Mouse (Mus musculus) gastrocnemius, postnatal 14 days (tissue): ENCODE measurements around the gene Fxyd3. TPM values are rescaled to one million over a fixed set of nuclear protein-coding genes. Genes with fewer than 3 reads are reported as not detected.
A peak's percentile ranks its signal among the peaks of the same experiment; 100 is the strongest.

Experiments used
- DNase-seq: peaks from one replicate; pipeline ENCODE4 v3.0.0; 2021; ENCODE audit warnings: mixed read lengths
- intact Hi-C: fragments of 180-260 bp; cut with DNase I; formaldehyde crosslinking; loops from one replicate; pipeline ENCODE4 v1.15.1; 2025; ENCODE audit warnings: low total_unique reads
- total RNA-seq, 2 experiments: library from RNA; stranded (reverse); gene quantifications; 2 replicates each; pipeline ENCODE4 v1.2.3; 2021

Fxyd3 gene
- total RNA-seq, 2 experiments from 2014 or later = 1.9 to 3.3 TPM

GRCm38 (mm10) chr7:31052636-31053434, 23.7 kb downstream of the Fxyd3 start:
- peak; percentile 61 for DNase-seq
- intact Hi-C loops = no loop called here

GRCm38 (mm10) chr7:31052251-31052635, 24.3 kb downstream of the Fxyd3 start:
- intact Hi-C loops = no loop called here
- DNase-seq = no peak

DNA sequence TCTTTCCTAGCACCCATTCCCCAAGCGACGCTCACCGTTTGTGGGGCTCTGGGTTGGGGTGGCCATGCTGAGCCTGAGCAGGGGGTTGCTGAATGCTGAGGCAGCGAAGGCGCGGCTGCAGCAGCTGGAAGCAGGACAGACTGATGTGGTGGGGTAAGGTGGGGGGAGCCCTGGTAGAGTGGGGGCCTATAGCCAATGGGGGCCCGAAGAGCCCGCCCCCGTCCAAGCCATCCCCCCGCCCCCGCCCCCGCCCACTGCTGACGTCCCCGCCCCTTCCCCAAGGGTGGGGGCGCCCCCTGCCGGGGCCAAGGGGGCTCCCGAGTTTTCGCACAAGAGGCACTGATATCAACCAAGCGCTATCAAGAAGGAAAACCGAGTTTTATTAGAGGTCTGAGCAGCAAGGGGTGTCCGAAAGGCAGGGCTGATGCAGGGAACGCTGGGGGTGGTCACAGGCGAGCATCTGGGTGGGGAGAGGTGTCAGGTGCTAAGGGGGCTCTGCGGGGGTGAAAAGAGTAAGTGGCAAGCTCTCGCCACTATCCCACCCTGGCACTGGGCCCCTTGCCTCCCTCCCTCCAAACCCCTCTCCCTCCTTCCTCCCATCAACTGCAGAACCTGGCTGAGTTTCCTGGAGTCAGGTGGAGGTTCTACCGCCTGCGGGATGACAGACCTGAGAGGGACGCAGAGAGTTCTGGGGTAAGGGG, 25.0 kb downstream of the Fxyd3 start, which contains the start of gene Fxyd7:
Gene Fxyd7 (minus strand): TSS at position 147 of the 701 bp plus-strand sequence.
- no peak for DNase-seq
- intact Hi-C loops = no loop called here

GRCm38 (mm10) chr7:31050921-31051320, 25.6 kb downstream of the Fxyd3 start:
- intact Hi-C loops = no loop called here
- DNase-seq = no peak

DNA sequence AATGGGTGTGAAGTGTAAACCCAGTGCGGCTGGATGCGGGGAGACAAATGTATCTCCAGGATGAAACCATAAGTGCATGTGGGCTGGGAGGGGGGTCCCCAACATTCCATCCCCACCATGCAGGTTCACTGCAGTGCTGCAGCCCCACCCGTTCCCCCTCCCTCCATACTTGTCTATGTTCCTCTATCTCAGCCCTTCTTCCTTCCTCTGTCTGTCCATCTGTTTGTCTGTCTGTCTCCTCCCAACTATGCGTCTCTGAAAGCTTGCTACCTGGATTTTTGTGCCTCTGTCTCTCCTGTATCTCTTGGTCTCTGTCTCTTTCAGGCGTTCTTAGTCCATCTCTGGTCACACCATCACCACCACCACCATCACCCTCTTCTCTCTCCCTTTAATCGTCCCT, 26.0 kb downstream of the Fxyd3 start:
- intact Hi-C loops = no loop called here
- DNase-seq = no peak

DNA sequence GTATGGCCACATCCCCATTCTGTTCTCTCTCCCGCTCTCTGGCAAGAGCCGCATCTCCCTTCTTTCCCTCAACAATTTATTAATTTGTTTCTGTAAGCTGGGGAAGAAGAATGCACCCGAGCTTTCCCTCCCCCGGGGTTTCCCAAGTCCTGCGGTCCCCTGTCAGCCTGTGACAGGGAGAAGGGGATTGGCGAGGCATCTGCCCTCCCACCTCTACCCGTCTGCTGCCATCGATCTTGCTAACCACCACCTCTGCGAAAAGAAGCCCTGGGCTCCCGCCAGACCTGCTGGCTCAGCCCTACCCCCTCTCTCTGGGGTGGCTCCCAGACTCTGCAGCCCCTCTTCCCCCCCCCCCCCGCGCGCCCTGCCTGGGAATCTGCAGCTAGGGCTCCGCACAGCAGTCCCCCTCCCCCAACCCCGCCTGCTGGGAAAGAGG, 26.6 kb downstream of the Fxyd3 start:
- no peak for DNase-seq
- intact Hi-C loops = no loop called here

DNA sequence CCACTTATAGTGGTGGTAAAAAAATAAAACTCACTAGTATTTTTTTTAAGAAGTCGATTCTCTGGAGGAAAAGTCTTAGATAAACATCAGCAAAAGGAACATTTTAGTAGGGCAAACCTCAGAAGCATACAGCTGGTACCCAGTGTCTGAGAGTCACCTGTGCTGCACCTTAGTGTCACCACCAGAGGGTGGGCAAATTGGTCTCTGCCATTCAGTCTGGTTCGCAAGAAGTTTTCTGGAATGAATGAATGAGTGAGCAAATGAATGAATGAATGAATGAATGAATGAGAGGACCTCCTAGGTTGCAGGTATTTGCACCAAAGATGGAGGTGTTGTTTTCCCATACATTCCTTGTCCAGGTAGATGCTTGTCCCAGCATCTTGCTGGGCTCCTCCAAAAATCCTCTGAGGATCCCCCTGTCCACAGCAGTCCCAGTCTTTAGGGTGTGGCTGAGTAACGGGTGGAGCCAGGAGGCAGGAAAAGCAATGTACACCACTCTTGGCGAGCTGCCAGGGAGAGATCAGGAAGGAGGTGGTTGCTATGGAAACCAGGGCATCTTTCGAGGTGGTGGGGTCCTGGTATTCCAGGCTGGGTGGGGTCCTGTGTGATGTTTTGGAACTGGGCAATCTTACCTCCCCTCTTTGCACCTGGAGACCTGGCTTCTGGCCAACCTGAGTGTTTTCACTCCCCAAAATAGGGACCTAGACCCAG, 27.2 kb downstream of the Fxyd3 start:
- intact Hi-C loops = no loop called here

DNA sequence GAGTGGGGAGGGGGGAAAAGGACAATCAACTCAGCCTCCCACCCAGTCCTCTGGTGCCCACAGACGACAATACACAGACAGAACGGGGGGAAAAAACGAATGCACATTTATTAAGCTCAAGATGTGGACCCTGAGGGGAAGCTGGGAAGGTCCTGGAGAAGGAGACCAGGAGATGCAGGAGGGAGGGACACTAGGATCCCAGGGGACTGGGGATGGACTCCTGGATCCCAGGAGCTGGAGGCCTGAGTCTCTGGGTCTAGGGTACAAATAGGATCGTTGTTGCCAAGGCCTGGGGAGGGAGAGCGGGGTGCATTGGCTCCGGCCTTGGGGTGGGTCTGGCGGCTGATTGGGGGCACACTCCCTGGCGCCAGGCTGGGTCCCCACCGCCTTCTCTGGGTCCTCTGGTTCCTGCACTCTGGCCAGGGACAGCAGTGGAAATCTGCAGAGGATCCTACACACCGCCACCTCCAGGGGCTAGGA, 34.0 kb downstream of the Fxyd3 start, which contains the start of gene Fxyd5:
Gene Fxyd5 (minus strand): TSS at position 51 of the 480 bp plus-strand sequence.
- intact Hi-C loops = no loop called here

More for the DNA sequence above, 27.2 kb downstream of the Fxyd3 start:
- DNase-seq = no peak

GRCm38 (mm10) chr7:31041662-31042315, 34.7 kb downstream of the Fxyd3 start:
- intact Hi-C loops = no loop called here
- DNase-seq = peak; percentile 67

More for the DNA sequence above, 34.0 kb downstream of the Fxyd3 start, which contains the start of gene Fxyd5:
- no peak for DNase-seq

- intact Hi-C loops = no loop called here
These were observed 35.5 kb downstream of the Fxyd3 start for GRCm38 (mm10) chr7:31041023-31041407.

DNA sequence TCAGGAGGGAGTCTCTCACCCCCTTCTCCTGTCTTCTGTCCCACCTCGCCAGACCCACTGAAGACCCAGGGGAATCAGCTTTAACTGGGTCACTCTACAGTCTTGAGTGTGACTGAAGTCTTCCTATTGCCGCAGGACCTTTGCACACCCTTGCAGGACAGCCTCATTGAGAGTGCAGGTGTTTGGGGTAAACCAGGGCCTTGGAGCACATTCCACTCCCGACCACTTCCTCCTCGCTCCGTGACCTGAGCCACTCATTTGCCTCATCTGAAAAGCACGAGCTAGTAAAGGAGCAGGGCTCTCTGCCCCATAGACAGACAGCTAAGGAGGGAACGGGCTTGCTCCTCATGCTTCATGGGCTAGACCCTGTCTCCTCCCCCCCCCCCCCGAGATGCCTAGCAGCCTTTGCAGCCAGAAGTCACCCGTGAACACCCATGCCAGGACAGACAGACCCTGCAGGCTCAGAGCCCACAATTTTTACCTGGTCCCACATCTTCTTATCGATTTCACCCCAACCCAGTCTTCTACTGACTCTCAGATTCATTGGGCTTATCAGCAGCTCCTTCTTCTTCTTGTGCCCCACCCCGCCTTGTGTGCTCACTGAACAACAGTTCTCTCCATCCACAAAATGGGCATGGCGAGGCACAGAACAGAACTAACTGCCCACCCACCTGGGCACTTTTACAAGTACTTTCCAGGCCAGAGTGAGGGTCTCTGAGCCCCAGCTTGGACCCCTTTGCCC, 36.1 kb downstream of the Fxyd3 start:
- intact Hi-C loops = no loop called here
- no peak for DNase-seq

More at GRCm38 (mm10) chr7:31041023-31041407, 35.5 kb downstream of the Fxyd3 start:
- DNase-seq = no peak

GRCm38 (mm10) chr7:31039011-31039410, 37.5 kb downstream of the Fxyd3 start:
- intact Hi-C loops = no loop called here
- no peak for DNase-seq

DNA sequence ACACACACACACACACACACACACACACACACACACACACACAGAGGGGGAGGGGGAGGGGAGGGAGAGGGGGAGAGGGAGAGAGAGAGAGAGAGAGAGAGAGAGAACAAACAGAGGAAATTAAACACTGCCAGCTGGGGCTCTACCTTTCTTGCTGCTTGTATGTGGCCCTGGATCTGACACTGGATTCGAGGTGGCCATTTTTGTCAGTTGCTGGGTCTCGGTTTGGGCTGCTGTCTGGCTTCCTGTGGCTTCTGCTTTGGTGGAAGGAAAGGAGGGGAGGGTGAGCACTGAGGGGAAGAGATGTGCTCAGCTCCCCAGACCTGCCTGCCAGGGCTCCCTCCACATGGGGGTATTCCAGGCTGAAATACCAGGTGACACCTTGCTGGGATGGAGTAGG, 38.8 kb downstream of the Fxyd3 start:
- DNase-seq = no peak
- intact Hi-C loops = no loop called here

DNA sequence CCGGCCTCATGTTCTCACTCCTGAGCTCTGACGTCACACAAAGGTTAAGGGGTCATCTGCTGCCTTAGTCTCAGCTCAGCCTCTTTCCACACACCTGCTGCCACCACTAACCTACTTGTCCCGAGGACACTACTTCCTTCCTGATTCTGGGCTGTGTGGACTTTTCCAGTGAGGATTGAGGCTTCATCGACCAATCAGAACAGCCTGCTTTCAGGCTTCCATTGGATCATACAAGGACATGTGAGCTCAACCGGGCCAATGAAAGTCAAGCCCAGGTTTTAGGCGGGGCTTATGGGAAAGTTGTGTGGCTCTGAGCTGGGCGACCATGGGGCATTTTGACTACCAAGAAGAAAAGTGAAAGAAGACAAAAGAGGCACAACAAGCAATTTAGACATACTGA, 39.6 kb downstream of the Fxyd3 start:
- no peak for DNase-seq
- intact Hi-C loops = no loop called here

GRCm38 (mm10) chr7:31035291-31035690, 41.2 kb downstream of the Fxyd3 start:
- no peak for DNase-seq
- intact Hi-C loops = no loop called here

- no peak for DNase-seq
- intact Hi-C loops = no loop called here
These were observed 41.7 kb downstream of the Fxyd3 start for GRCm38 (mm10) chr7:31034789-31035188.

DNA sequence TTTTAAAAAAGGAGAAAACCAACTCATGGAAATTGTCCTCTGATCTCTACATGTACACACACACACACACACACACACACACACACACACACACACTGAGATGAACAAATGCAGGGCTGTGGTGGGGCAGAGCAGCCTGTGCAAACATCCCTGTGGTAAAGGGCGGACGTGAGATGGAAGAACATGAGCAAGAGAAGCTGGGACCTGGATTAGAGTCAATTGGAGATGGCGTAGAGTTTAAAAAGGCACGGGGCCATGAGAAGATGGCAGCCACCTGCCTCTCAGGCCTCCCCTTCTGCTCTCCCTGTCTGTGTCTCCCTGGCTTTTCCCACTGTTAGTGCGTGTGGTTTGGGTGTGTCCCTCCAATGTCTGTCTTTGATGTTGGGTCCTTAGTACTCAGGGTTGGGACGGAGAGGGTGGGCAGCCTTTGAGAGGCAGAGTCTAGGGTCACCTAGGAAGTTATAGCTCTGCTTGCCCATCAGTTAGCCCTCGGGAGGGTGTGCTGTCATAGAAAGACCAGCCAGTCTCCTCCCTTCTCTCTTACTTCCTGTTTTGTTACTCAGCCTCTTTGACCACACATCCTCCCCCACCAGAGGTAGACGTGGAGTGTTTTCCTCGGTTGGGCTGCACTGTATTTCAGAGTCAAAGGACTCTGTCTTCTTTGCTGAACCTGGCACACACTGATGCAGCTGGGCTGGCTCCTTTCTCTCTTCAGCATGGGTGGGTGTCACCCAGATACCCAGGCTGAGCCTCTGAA, 42.9 kb downstream of the Fxyd3 start:
- DNase-seq = no peak
- intact Hi-C loops = no loop called here

DNA sequence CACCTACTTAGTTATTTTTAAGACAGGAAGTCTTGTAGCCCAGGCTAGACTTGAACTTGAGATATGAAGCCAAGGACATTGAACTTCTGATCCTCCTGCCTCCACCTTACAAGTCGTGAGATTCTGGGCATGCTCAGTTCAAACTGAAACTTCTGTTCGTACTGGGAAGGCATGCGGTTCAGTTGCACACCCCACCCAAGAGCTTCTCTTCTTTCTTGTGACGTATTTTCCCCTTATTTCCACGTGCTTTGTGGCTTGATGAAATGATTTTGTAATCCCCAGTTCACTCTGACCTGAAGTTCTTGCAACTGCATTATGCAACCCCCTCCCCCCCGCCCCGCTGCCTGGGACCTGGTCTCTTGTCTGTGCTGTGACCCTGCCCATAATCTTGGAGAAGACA, 44.8 kb downstream of the Fxyd3 start:
- intact Hi-C loops = no loop called here
- DNase-seq = no peak
